Mouse (Mus musculus) adrenal gland, postnatal 4 days (tissue): ENCODE data around the gene Adamtsl1. TPM values are rescaled to one million over a fixed set of nuclear protein-coding genes. Genes with fewer than 3 reads are reported as not detected.

ENCODE experiments used
- DNase-seq, 2 experiments: peaks; one replicate each; pipeline ENCODE4 v3.0.0; 2021 to 2022; ENCODE audit warnings: low spot score in 2 of 2, mixed read lengths in 2 of 2
- total RNA-seq, 2 experiments: library from RNA; stranded (reverse); gene quantifications; 2 replicates each; pipeline ENCODE4 v1.2.3; 2021

The Adamtsl1 gene
- total RNA-seq, 2 experiments from 2014 or later: 15.8 to 20.9 TPM

GRCm38 (mm10) chr4:86040921-86041320 lies 526.9 kb downstream of the Adamtsl1 start:
- no peak for DNase-seq

- DNase-seq: no peak
Observed at GRCm38 (mm10) chr4:86045448-86045847, 531.5 kb downstream of the Adamtsl1 start.

GRCm38 (mm10) chr4:86045876-86046275 lies 531.9 kb downstream of the Adamtsl1 start:
- no peak for DNase-seq

- no peak for DNase-seq
Observed at GRCm38 (mm10) chr4:86046881-86047280, 532.9 kb downstream of the Adamtsl1 start.

GRCm38 (mm10) chr4:86053487-86054237 lies 539.7 kb downstream of the Adamtsl1 start:
- DNase-seq: peak in 1 of 2 experiments; percentile 6

GRCm38 (mm10) chr4:86060614-86061013 lies 546.6 kb downstream of the Adamtsl1 start:
- DNase-seq: no peak

GRCm38 (mm10) chr4:86068376-86068775 lies 554.4 kb downstream of the Adamtsl1 start:
- DNase-seq: no peak

GRCm38 (mm10) chr4:86068875-86069718 lies 555.1 kb downstream of the Adamtsl1 start:
- no peak for DNase-seq

- DNase-seq: no peak
Observed at GRCm38 (mm10) chr4:86074871-86075270, 560.9 kb downstream of the Adamtsl1 start.

GRCm38 (mm10) chr4:86077355-86077754 lies 563.4 kb downstream of the Adamtsl1 start:
- DNase-seq: no peak

GRCm38 (mm10) chr4:86077854-86078253 lies 563.9 kb downstream of the Adamtsl1 start:
- DNase-seq: no peak

GRCm38 (mm10) chr4:86087508-86087907 lies 573.5 kb downstream of the Adamtsl1 start:
- no peak for DNase-seq

- DNase-seq: no peak
Observed at GRCm38 (mm10) chr4:86103207-86103606, 589.2 kb downstream of the Adamtsl1 start.

- no peak for DNase-seq
Observed at GRCm38 (mm10) chr4:86108325-86108724, 594.4 kb downstream of the Adamtsl1 start.

- DNase-seq: no peak
Observed at GRCm38 (mm10) chr4:86119067-86119466, 605.1 kb downstream of the Adamtsl1 start.

- no peak for DNase-seq
Observed at GRCm38 (mm10) chr4:86122431-86122830, 608.5 kb downstream of the Adamtsl1 start.

- peak; percentile 13 to 43 for DNase-seq
Observed at GRCm38 (mm10) chr4:86124374-86124773, 610.4 kb downstream of the Adamtsl1 start.

- DNase-seq: no peak
Observed at GRCm38 (mm10) chr4:86126636-86127035, 612.7 kb downstream of the Adamtsl1 start.

GRCm38 (mm10) chr4:86158551-86158950 lies 644.6 kb downstream of the Adamtsl1 start:
- no peak for DNase-seq

- no peak for DNase-seq
Observed at GRCm38 (mm10) chr4:86159362-86159761, 645.4 kb downstream of the Adamtsl1 start.

- DNase-seq: no peak
Observed at GRCm38 (mm10) chr4:86170763-86171162, 656.8 kb downstream of the Adamtsl1 start.

- no peak for DNase-seq
Observed at GRCm38 (mm10) chr4:86171461-86171860, 657.5 kb downstream of the Adamtsl1 start.
